Mouse (Mus musculus) erythroblast, embryonic 14.5 days (primary cell): ENCODE measurements at regions not wholly inside any gene's neighbourhood (a gene's known extent, or its start where the extent isn't known, plus 50 kb on each side); places are given as distances from the start of the nearest gene placed in this dataset.

Source experiments
- GATA1 ChIP-seq: IDR thresholded peaks from 2 replicates; pipeline ENCODE4 v1.6.1; 2012; ENCODE audit warnings: low read length, inconsistent platforms, mixed read lengths
- TAL1 ChIP-seq: IDR thresholded peaks from 3 replicates; pipeline ENCODE4 v1.6.1; 2012; ENCODE audit warnings: low read length, inconsistent platforms, mixed read lengths

DNA sequence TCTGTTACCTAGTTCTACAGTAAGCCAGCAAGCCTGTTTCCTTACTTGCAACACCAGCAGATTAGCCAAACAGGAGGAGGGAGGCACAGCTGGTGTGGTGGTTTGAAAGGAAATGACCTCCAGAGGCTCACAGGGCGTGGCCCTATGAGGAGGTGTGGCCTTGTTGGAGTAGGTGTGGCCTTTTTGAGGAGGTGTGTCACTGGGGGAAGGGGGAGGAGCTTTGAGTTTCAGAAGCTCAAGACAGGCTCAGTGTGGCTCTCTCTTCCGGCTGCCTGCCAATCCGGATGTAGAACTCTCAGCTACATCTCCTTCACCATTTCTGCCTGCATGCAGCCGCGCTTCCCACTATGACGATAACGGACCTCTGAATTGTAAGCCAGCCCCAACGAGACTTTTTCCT is 82.7 kb downstream of the Zfp281 start:
- TF ChIP-seq GATA1 (no peak), TAL1 (no peak)
